Mouse (Mus musculus) bone marrow, adult 2 months (tissue): ENCODE data around the gene Glb1.

Experiments
- CTCF ChIP-seq: fragments of 200-500 bp; IDR thresholded peaks from 2 replicates; pipeline ENCODE4 v1.5.1; 2011; ENCODE audit warnings: low read length, control low read depth; ENCODE audit not compliant: control insufficient read depth, insufficient read depth
- POLR2A ChIP-seq: fragments of 200-500 bp; IDR thresholded peaks from 2 replicates; pipeline ENCODE4 v1.6.1; 2011; ENCODE audit warnings: low read depth, mild to moderate bottlenecking, control low read depth, low read length, borderline replicate concordance; ENCODE audit not compliant: control insufficient read depth

GRCm38 (mm10) chr9:114380881-114381733 lies 19.8 kb upstream of the Glb1 start:
- TF ChIP-seq CTCF = no peak
- no peak for TF ChIP-seq POLR2A
